Mouse (Mus musculus): ENCODE results near the gene Entpd6. TPM values are rescaled to one million over a fixed set of nuclear protein-coding genes. Genes with fewer than 3 reads are reported as not detected.

Gene Entpd6
- total and polyA plus RNA-seq, 3 experiments = 30.6 to 45.5 (median 36.4) TPM

GRCm38 (mm10) chr2:150786251-150787180 lies 37.7 kb downstream of the Entpd6 start, which contains the start of gene Pygb (continued):
- TF ChIP-seq POLR2AphosphoS2 (IDR thresholded peaks at IDR 0.05; ENCODE audit: low read depth, low read length) (peak; percentile 50; the same call in 1 of the 2 replicates), NRF1 (IDR thresholded peaks at IDR 0.05; ENCODE audit: low read depth, low read length) (peak; percentile 88), UBTF (IDR thresholded peaks at IDR 0.05; ENCODE audit: low read depth, low read length) (0 out of 2 replicates have a peak, but pooled peaks have one; percentile 41), JUND (conservative IDR thresholded peaks at IDR 0.05; ENCODE audit: low read depth, low read length) (no peak), ZMIZ1 (IDR thresholded peaks at IDR 0.05; ENCODE audit: low read depth, low read length) (peak; percentile 64)

GRCm38 (mm10) chr2:150787234-150787771 lies 38.5 kb downstream of the Entpd6 start:
- no peak for TF ChIP-seq ZNF384 (IDR thresholded peaks at IDR 0.05; ENCODE audit: low read depth, low read length)
- no peak; the same call in 1 of the 2 replicates for TF ChIP-seq SIN3A (IDR thresholded peaks at IDR 0.05; ENCODE audit: low read length)
- TF ChIP-seq CHD2 (IDR thresholded peaks at IDR 0.05; ENCODE audit: low read length) = peak; percentile 54; the same call in 1 of the 2 replicates
- Histone ChIP-seq H3K9ac (ENCODE audit: insufficient read depth, low read depth) (peak overlapping the region; percentile 53), H3K4me2 (ENCODE audit: insufficient read depth, low read depth, poor library complexity, severe bottlenecking) (peak overlapping the region; percentile 68), H3K9me3 (replicated peaks; ENCODE audit: low read length) (no peaks in the 10 kb centered on the region), H3K27ac (ENCODE audit: insufficient read depth, low read depth) (no peak overlapping the region), H3K79me2 (replicated peaks; ENCODE audit: control insufficient read depth, extremely low read depth, insufficient read depth, poor library complexity, severe bottlenecking) (peaks cover 7% of the 10 kb centered on the region), H3K27me3 (replicated peaks) (no peaks in the 10 kb centered on the region), H3K4me1 (ENCODE audit: control insufficient read depth in 1 of 2, insufficient read depth in 2 of 2) (peaks cover 0 to 32% of the 10 kb centered on the region in 2 experiments; a peak in 2 of 4 replicates), H3K36me3 (replicated peaks in 1 of 2; ENCODE audit: control insufficient read depth in 1 of 2, insufficient read depth in 1 of 2, low read length in 1 of 2) (peaks cover 6 to 26% of the 10 kb centered on the region in 2 experiments), H3K4me3 (replicated peaks in 1 of 3; ENCODE audit: low read depth in 2 of 3, low read length in 2 of 3, poor library complexity in 1 of 3) (peak overlapping the region; percentile 80 to 96 (median 93))
- peak; percentile 37 for DNase-seq (ENCODE audit: extremely low read depth)
- dilution Hi-C loops (cut with MboI; ENCODE audit: extremely low pct_ligation_motif_present, extremely low pct_unique_long_range_greater_than_20kb, low sequenced_read_pairs) (no loop called here), in situ Hi-C loops (cut with MboI; ENCODE audit: low pct_ligation_motif_present, low pct_unique_long_range_greater_than_20kb, low sequenced_read_pairs) (no loop called here)

- Histone ChIP-seq H3K36me3 (replicated peaks in 1 of 2; ENCODE audit: control insufficient read depth in 1 of 2, insufficient read depth in 1 of 2, low read length in 1 of 2) (peaks cover 13 to 42% of the 10 kb centered on the region in 2 experiments), H3K4me2 (ENCODE audit: insufficient read depth, low read depth, poor library complexity, severe bottlenecking) (no peak overlapping the region), H3K4me1 (ENCODE audit: control insufficient read depth in 1 of 2, insufficient read depth in 2 of 2) (peaks cover 0 to 26% of the 10 kb centered on the region in 2 experiments; a peak in 2 of 4 replicates), H3K9ac (ENCODE audit: insufficient read depth, low read depth) (no peak overlapping the region), H3K9me3 (replicated peaks; ENCODE audit: low read length) (no peaks in the 10 kb centered on the region), H3K27ac (ENCODE audit: insufficient read depth, low read depth) (no peak overlapping the region), H3K79me2 (replicated peaks; ENCODE audit: control insufficient read depth, extremely low read depth, insufficient read depth, poor library complexity, severe bottlenecking) (peaks cover 7% of the 10 kb centered on the region), H3K27me3 (replicated peaks) (no peaks in the 10 kb centered on the region), H3K4me3 (replicated peaks in 1 of 3; ENCODE audit: low read depth in 2 of 3, low read length in 2 of 3, poor library complexity in 1 of 3) (no peak overlapping the region)
- dilution Hi-C loops (cut with MboI; ENCODE audit: extremely low pct_ligation_motif_present, extremely low pct_unique_long_range_greater_than_20kb, low sequenced_read_pairs) = no loop called here
- DNase-seq (ENCODE audit: extremely low read depth) = no peak
- in situ Hi-C loops (cut with MboI; ENCODE audit: low pct_ligation_motif_present, low pct_unique_long_range_greater_than_20kb, low sequenced_read_pairs) = no loop called here
- TF ChIP-seq CHD1 (IDR thresholded peaks at IDR 0.05; ENCODE audit: low read depth, low read length) = no peak
- no peak for TF ChIP-seq ZMIZ1 (IDR thresholded peaks at IDR 0.05; ENCODE audit: low read depth, low read length)
- TF ChIP-seq IRF4 (IDR thresholded peaks at IDR 0.05; ENCODE audit: low read depth, low read length) = no peak
- TF ChIP-seq USF2 (conservative IDR thresholded peaks at IDR 0.05; ENCODE audit: low read depth, low read length) = no peak
- TF ChIP-seq MEF2A (IDR thresholded peaks at IDR 0.05; ENCODE audit: borderline replicate concordance, low read depth, low read length) = no peak
- no peak for TF ChIP-seq SIN3A (IDR thresholded peaks at IDR 0.05; ENCODE audit: low read length)
- TF ChIP-seq CTCF (conservative IDR thresholded peaks at IDR 0.05 in 1 of 2, IDR thresholded peaks at IDR 0.05 in 1 of 2; ENCODE audit: low read depth in 2 of 2, low read length in 2 of 2) = no peak
- no peak for TF ChIP-seq GABPA (IDR thresholded peaks at IDR 0.05; ENCODE audit: insufficient replicate concordance, low read depth, low read length)
- no peak for TF ChIP-seq EP300 (IDR thresholded peaks at IDR 0.05; ENCODE audit: low read length)
- TF ChIP-seq JUN (IDR thresholded peaks at IDR 0.05; ENCODE audit: insufficient read depth, low read depth, low read length) = no peak
- no peak for TF ChIP-seq BHLHE40 (IDR thresholded peaks at IDR 0.05; ENCODE audit: low read depth, low read length)
Measured at GRCm38 (mm10) chr2:150788768-150789550, 40.1 kb downstream of the Entpd6 start.
